8 mouse cellular contexts compared by ENCODE assay signal in genomic region chr6:134614723-134615648, GRCm38 (mm10). TPM values are rescaled to one million over a fixed set of nuclear protein-coding genes. Genes with fewer than 3 reads are reported as not detected.
DNase-seq lines count a peak whose midpoint lies in the region; ATAC-seq and TF ChIP-seq lines count a peak whose summit lies in the region.

No protein-coding gene starts in this region.

- no peak for TF ChIP-seq POLR2A in myocyte (IDR thresholded peaks at IDR 0.05; ENCODE audit: insufficient read length, low read depth)

- peaks cover 4% of the 10 kb centered on the region; the same call in 1 of the 2 replicates for H3K27me3 ChIP-seq in heart, embryonic 13.5 days (replicated peaks)
- no peaks in the 10 kb centered on the region for H3K27me3 ChIP-seq in kidney, postnatal 0 days (ENCODE audit: insufficient read depth, low read length)
- H3K27me3 ChIP-seq in liver, embryonic 11.5 days (replicated peaks; ENCODE audit: control insufficient read depth, insufficient read depth, low read length) = no peaks in the 10 kb centered on the region
- no peaks in the 10 kb centered on the region for H3K27me3 ChIP-seq in myocyte (ENCODE audit: control insufficient read depth, insufficient read depth, insufficient read length)

- no peaks in the 10 kb centered on the region for H3K4me1 ChIP-seq in brown adipose tissue, adult 24 weeks (ENCODE audit: control insufficient read depth, insufficient read depth, insufficient read length, low read length)
- peaks cover 29% of the 10 kb centered on the region for H3K4me1 ChIP-seq in heart, embryonic 13.5 days
- peaks cover 8% of the 10 kb centered on the region for H3K4me1 ChIP-seq in kidney, postnatal 0 days (replicated peaks; ENCODE audit: insufficient read depth, low read length)
- H3K4me1 ChIP-seq in liver, embryonic 11.5 days (replicated peaks; ENCODE audit: control insufficient read depth, insufficient read depth, low read length) = peaks cover 2% of the 10 kb centered on the region; the same call in 1 of the 2 replicates

- H3K79me2 ChIP-seq in myocyte (ENCODE audit: control insufficient read depth, insufficient read depth) = no peaks in the 10 kb centered on the region

- H3K4me2 ChIP-seq in heart, embryonic 13.5 days = peak overlapping the region; percentile 68
- peak overlapping the region; percentile 39 for H3K4me2 ChIP-seq in kidney, postnatal 0 days (ENCODE audit: low read length)
- peak overlapping the region; percentile 60 for H3K4me2 ChIP-seq in liver, embryonic 11.5 days
- H3K4me2 ChIP-seq in myocyte (ENCODE audit: low read depth) = peak overlapping the region; percentile 98

- H3K27ac ChIP-seq in brown adipose tissue, adult 24 weeks (replicated peaks; ENCODE audit: low read depth, low read length) = no peak overlapping the region
- H3K27ac ChIP-seq in heart, embryonic 13.5 days (replicated peaks) = peak overlapping the region; percentile 63
- no peak overlapping the region for H3K27ac ChIP-seq in kidney, postnatal 0 days
- no peak overlapping the region for H3K27ac ChIP-seq in liver, embryonic 11.5 days (ENCODE audit: low read depth, low read length)

- H3K9ac ChIP-seq in heart, embryonic 13.5 days = no peak overlapping the region
- H3K9ac ChIP-seq in kidney, postnatal 0 days (ENCODE audit: low read depth, low read length) = no peak overlapping the region
- H3K9ac ChIP-seq in liver, embryonic 11.5 days (ENCODE audit: low read depth, low read length) = no peak overlapping the region

- H3K9me3 ChIP-seq in heart, embryonic 13.5 days = no peaks in the 10 kb centered on the region
- H3K9me3 ChIP-seq in kidney, postnatal 0 days (replicated peaks; ENCODE audit: low read length) = no peaks in the 10 kb centered on the region
- no peaks in the 10 kb centered on the region for H3K9me3 ChIP-seq in liver, embryonic 11.5 days (ENCODE audit: control insufficient read depth, low read length)

- ATAC-seq in CD4-positive, CD25-positive, alpha-beta regulatory T cell, adult 4 months = peak; percentile 94
- 0 out of 2 replicates have a peak, but pooled peaks have one; percentile 61 for ATAC-seq in heart, embryonic 13.5 days (ENCODE audit: extremely low read depth, insufficient number of reproducible peaks, low FRiP score, low TSS enrichment)
- ATAC-seq in kidney, postnatal 0 days (replicated peaks; ENCODE audit: low FRiP score, low read depth) = peak; percentile 66
- peak; percentile 71 for ATAC-seq in liver, embryonic 11.5 days (replicated peaks; ENCODE audit: low FRiP score)

- 0 out of 2 replicates have a peak overlapping the region, but pooled peaks have one; percentile 11 for H3K4me3 ChIP-seq in brown adipose tissue, adult 24 weeks (ENCODE audit: insufficient read depth, low read depth, low read length)
- H3K4me3 ChIP-seq in heart, embryonic 13.5 days = peak overlapping the region; percentile 36
- no peak overlapping the region for H3K4me3 ChIP-seq in kidney, postnatal 0 days (replicated peaks; ENCODE audit: low read depth, low read length)
- H3K4me3 ChIP-seq in liver, embryonic 11.5 days (ENCODE audit: low read depth, low read length) = peak overlapping the region; percentile 18
- peak overlapping the region; percentile 1 for H3K4me3 ChIP-seq in myocyte

- peak; percentile 30 for DNase-seq in fat pad, adult 2 months (ENCODE audit: extremely low read depth, low read depth, low spot score)
- peak; percentile 90 for DNase-seq in kidney, postnatal 0 days (ENCODE audit: low spot score)
- peak; percentile 71 for DNase-seq in liver, embryonic 11.5 days (ENCODE audit: low spot score)
- peak; percentile 80 to 91 for DNase-seq in spleen, postnatal 4 days (ENCODE audit: low spot score in 2 of 2)

- WGBS in heart, embryonic 13.5 days = 9% methylated on average over 16 of the region's 16 CpGs
- WGBS in kidney, postnatal 0 days = 6% methylated on average over 16 of the region's 16 CpGs
- WGBS in liver, embryonic 11.5 days = 15% methylated on average over 16 of the region's 16 CpGs

- H3K36me3 ChIP-seq in heart, embryonic 13.5 days = peaks cover 8% of the 10 kb centered on the region
- no peaks in the 10 kb centered on the region for H3K36me3 ChIP-seq in kidney, postnatal 0 days (ENCODE audit: insufficient read depth, low read length)
- H3K36me3 ChIP-seq in liver, embryonic 11.5 days (ENCODE audit: control insufficient read depth, insufficient read depth, low read length) = no peaks in the 10 kb centered on the region
- no peaks in the 10 kb centered on the region for H3K36me3 ChIP-seq in myocyte (ENCODE audit: control insufficient read depth, insufficient read depth)

- peak; percentile 100 for TF ChIP-seq CTCF in kidney, postnatal 0 days (IDR thresholded peaks at IDR 0.05; ENCODE audit: low read depth)

- no peak overlapping the region for H3ac ChIP-seq in myocyte (ENCODE audit: control insufficient read depth, insufficient read length)

TF ChIP-seq in myocyte, 11 proteins besides CTCF, POLR2A, EP300 and RAD21:
- TF ChIP-seq TCF12 (IDR thresholded peaks at IDR 0.05; ENCODE audit: insufficient read depth, poor library complexity, severe bottlenecking) (no peak), MYOG (IDR thresholded peaks at IDR 0.05; ENCODE audit: control insufficient read depth in 1 of 3, insufficient read depth in 1 of 3, insufficient read length in 2 of 3, low read depth in 2 of 3) (peak in 2 of 3 experiments; percentile 84 to 85), MYOD1 (IDR thresholded peaks at IDR 0.05; ENCODE audit: control insufficient read depth in 1 of 3, insufficient read length in 2 of 3, low read depth in 2 of 3) (peak; percentile 56 to 77 (median 66)), USF1 (IDR thresholded peaks at IDR 0.05; ENCODE audit: low read depth) (peak; percentile 88)
TF ChIP-seq in myocyte: peak in this region for 3.

RNA-seq across cellular contexts. Expression of gene Mansc1, which starts 17.3 kb away (rescaled TPM):
- 10 to 100 TPM; 11.2 to 11.3 TPM for polyA plus RNA-seq in CD4-positive, CD25-positive, alpha-beta regulatory T cell, adult 4 months (2017; shearing (Covaris generic))
- 0.87 and 1.3 TPM in 2 replicates for polyA plus RNA-seq in brown adipose tissue, adult 24 weeks (2012; ENCODE audit: insufficient read depth, insufficient read length, missing spikeins)
- 5.9 and 6.1 TPM in 2 replicates for polyA plus RNA-seq in heart, embryonic 13.5 days (2015; fragmentation: Nextera tagmentation; extraction: Ambion mirVana)
- 13.3 and 13.5 TPM in 2 replicates for polyA plus RNA-seq in kidney, postnatal 0 days (2015; fragmentation: Nextera tagmentation; extraction: Ambion mirVana)
- 1.0 and 1.9 TPM in 2 replicates for polyA plus RNA-seq in liver, embryonic 11.5 days (2014; fragmentation: Nextera tagmentation; extraction: Ambion mirVana)
- not detected for polyA plus RNA-seq in myocyte (2012; fragmentation: generic; extraction: Trizol)

RNA-seq across cellular contexts. Expression of gene Borcs5, which starts 24.3 kb away (rescaled TPM):
- 10 to 100 TPM in 1 of 2 experiments, 1 to 10 TPM in 1; 9.2 to 10.6 TPM for polyA plus RNA-seq in CD4-positive, CD25-positive, alpha-beta regulatory T cell, adult 4 months (2017; shearing (Covaris generic))
- polyA plus RNA-seq in brown adipose tissue, adult 24 weeks (2012; ENCODE audit: insufficient read depth, insufficient read length, missing spikeins) = 7.3 and 15.2 TPM in 2 replicates
- 12.7 and 14.4 TPM in 2 replicates for polyA plus RNA-seq in heart, embryonic 13.5 days (2015; fragmentation: Nextera tagmentation; extraction: Ambion mirVana)
- 20.0 and 20.1 TPM in 2 replicates for polyA plus RNA-seq in kidney, postnatal 0 days (2015; fragmentation: Nextera tagmentation; extraction: Ambion mirVana)
- 18.0 and 19.0 TPM in 2 replicates for polyA plus RNA-seq in liver, embryonic 11.5 days (2014; fragmentation: Nextera tagmentation; extraction: Ambion mirVana)
- 8.8 TPM for polyA plus RNA-seq in myocyte (2012; fragmentation: generic; extraction: Trizol)

RNA-seq across cellular contexts. Expression of gene Lrp6, which starts 48.2 kb away (rescaled TPM):
- polyA plus RNA-seq in CD4-positive, CD25-positive, alpha-beta regulatory T cell, adult 4 months (2017; shearing (Covaris generic)) = 1 to 10 TPM; 6.3 to 8.6 TPM
- polyA plus RNA-seq in brown adipose tissue, adult 24 weeks (2012; ENCODE audit: insufficient read depth, insufficient read length, missing spikeins) = 22.1 and 33.0 TPM in 2 replicates
- polyA plus RNA-seq in heart, embryonic 13.5 days (2015; fragmentation: Nextera tagmentation; extraction: Ambion mirVana) = 14.9 and 17.5 TPM in 2 replicates
- polyA plus RNA-seq in kidney, postnatal 0 days (2015; fragmentation: Nextera tagmentation; extraction: Ambion mirVana) = 32.4 and 35.3 TPM in 2 replicates
- 14.1 and 17.1 TPM in 2 replicates for polyA plus RNA-seq in liver, embryonic 11.5 days (2014; fragmentation: Nextera tagmentation; extraction: Ambion mirVana)
- 8.4 TPM for polyA plus RNA-seq in myocyte (2012; fragmentation: generic; extraction: Trizol)

Comparison
In these comparisons a context has a peak if more than half of its experiments do, and no peak if none do; other contexts are left out.
1. DNase-seq: peak in every context shown above with its lines; median percentile 90 in kidney, postnatal 0 days; 86 in spleen, postnatal 4 days; 71 in liver, embryonic 11.5 days; 30 in fat pad, adult 2 months.
2. H3K4me2 ChIP-seq: peak in every context shown above with its lines; median percentile 98 in myocyte; 68 in heart, embryonic 13.5 days; 60 in liver, embryonic 11.5 days; 39 in kidney, postnatal 0 days.